Mouse (Mus musculus) ES-Bruce4 (cell line): ENCODE measurements around the gene Obsl1.

Experiments used
- CTCF ChIP-seq: IDR thresholded peaks from one replicate; pipeline ENCODE4 v1.8.1; 2011; ENCODE audit warnings: low read depth, low read length
- POLR2A ChIP-seq: IDR thresholded peaks from one replicate; pipeline ENCODE4 v1.8.1; 2011; ENCODE audit warnings: low read length; ENCODE audit not compliant: insufficient read depth

DNA sequence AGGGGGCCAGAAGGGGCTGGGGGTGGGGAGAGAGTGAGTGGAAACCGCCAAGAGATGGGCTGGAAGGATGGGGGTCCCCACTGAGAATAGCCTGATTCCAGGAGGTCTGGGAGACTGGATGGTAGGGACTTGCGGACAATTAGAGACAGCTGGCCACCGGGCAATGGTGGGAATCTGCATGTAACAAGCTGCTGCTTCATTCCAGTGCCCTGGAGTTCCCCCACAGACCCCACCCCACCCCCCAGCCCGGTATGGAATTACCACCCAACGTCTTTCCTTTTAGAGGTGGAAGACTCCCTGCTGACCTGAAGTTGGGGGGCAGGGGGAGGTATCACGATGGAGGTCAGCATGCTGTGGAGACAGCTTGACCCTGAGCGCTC lies 58.2 kb downstream of the Obsl1 start:
- no peak for TF ChIP-seq POLR2A
- no peak for TF ChIP-seq CTCF
